Mouse (Mus musculus) kidney, adult 2 months (tissue): Measurements from ENCODE around the gene Upp2.

Experiments used
- CTCF ChIP-seq: fragments of 200-500 bp; conservative IDR thresholded peaks from 2 replicates; pipeline ENCODE4 v1.5.1; 2011; ENCODE audit warnings: low read depth, mild to moderate bottlenecking, control low read depth, low read length, moderate library complexity, mixed read lengths; ENCODE audit not compliant: insufficient read depth, insufficient read length
- POLR2A ChIP-seq: fragments of 200-500 bp; IDR thresholded peaks from one replicate; pipeline ENCODE4 v1.6.1; 2011; ENCODE audit warnings: low read depth, low read length, control low read depth

- TF ChIP-seq CTCF, result no peak
- TF ChIP-seq POLR2A, result no peak
Observed at GRCm38 (mm10) chr2:58586311-58586710, 19.2 kb downstream of the Upp2 start.
